Mouse (Mus musculus) layer of hippocampus, postnatal 25 days (tissue): ENCODE results near the gene Fam213b. TPM values are rescaled to one million over a fixed set of nuclear protein-coding genes. Genes with fewer than 3 reads are reported as not detected.

Source experiments
- DNase-seq, 2 experiments: peaks; one replicate each; pipeline ENCODE4 v3.0.0; 2022; ENCODE audit warnings: mixed read lengths in 2 of 2, low spot score in 1 of 2; ENCODE audit errors: extremely low spot score in 1 of 2
- total RNA-seq, 2 experiments: library from RNA; stranded (reverse); gene quantifications; 2 replicates each; pipeline ENCODE4 v1.2.3; 2021

Gene Fam213b
- total RNA-seq, 2 experiments from 2014 or later: 40.9 to 51.7 TPM

DNA sequence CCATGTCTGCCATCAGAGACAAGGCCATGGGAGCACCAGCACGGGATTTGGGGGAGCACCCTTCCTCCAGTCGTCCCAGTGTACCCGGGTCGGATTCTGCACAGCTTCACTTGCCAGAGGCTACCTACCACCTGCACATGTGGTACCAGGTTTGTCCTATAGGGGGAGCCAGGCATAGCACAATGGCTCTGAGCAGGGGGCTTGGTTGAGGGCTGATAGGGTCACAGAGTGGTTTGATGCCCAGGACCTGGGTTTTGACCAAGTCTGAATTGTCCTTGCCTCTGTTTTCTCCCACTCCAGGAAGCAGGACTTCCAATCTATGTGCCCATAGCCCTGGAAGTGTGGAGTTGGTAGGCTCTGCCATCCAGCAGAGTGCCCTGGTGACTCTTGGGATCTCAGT, 26.5 kb upstream of the Fam213b start:
- no peak for DNase-seq

GRCm38 (mm10) chr4:154922931-154923330, 24.0 kb upstream of the Fam213b start:
- DNase-seq: no peak

GRCm38 (mm10) chr4:154922291-154922690, 23.4 kb upstream of the Fam213b start:
- DNase-seq: no peak

GRCm38 (mm10) chr4:154916662-154917061, 17.7 kb upstream of the Fam213b start:
- no peak for DNase-seq

DNA sequence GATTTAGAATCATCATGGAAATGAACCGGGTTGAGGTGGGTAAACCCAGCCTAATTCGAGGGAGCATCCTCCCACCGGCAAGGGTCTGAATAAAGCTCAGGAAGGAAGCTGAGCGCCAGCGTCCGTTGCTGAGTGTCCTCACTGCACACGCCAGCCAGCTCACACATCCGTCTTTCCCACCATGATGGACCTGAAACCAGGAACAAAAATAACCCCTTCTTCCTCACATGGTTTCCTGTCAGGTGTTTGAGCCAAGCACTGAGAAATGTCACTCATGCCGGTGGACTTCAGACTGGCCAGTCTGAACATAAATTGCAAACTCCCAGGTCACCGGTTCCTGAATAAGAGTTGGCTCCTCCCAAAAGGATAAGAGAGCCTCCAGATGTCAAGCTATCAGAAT, 16.4 kb upstream of the Fam213b start:
- no peak for DNase-seq

- DNase-seq: no peak
These were observed 15.8 kb upstream of the Fam213b start for GRCm38 (mm10) chr4:154914707-154915106.

GRCm38 (mm10) chr4:154914252-154914651, 15.3 kb upstream of the Fam213b start:
- DNase-seq: no peak

GRCm38 (mm10) chr4:154913845-154914244, 14.9 kb upstream of the Fam213b start:
- DNase-seq: no peak

- DNase-seq: no peak
These were observed 12.7 kb upstream of the Fam213b start for GRCm38 (mm10) chr4:154911644-154912043.

- no peak for DNase-seq
These were observed 11.9 kb upstream of the Fam213b start for GRCm38 (mm10) chr4:154910606-154911522.

DNA sequence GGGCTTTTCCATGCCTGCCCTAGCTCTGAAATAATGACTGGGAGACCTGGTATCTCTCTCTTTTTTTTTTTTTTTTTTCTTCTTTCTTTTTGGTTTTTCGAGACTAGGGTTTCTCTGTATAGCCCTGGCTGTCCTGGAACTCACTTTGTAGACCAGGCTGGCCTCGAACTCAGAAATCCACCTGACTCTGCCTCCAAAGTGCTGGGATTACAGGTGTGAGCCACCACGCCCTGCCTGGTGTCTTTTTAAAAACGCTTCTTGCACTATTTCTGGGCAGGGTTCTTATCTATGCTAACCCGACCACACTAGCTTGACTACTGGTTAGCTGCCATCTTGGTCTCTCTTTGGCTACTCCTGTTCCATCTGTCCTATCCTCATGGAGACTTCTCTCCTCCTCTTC, 9.6 kb upstream of the Fam213b start:
- DNase-seq: no peak

- peak; percentile 37 to 70 for DNase-seq
These were observed 8.9 kb upstream of the Fam213b start for GRCm38 (mm10) chr4:154907833-154908232.

DNA sequence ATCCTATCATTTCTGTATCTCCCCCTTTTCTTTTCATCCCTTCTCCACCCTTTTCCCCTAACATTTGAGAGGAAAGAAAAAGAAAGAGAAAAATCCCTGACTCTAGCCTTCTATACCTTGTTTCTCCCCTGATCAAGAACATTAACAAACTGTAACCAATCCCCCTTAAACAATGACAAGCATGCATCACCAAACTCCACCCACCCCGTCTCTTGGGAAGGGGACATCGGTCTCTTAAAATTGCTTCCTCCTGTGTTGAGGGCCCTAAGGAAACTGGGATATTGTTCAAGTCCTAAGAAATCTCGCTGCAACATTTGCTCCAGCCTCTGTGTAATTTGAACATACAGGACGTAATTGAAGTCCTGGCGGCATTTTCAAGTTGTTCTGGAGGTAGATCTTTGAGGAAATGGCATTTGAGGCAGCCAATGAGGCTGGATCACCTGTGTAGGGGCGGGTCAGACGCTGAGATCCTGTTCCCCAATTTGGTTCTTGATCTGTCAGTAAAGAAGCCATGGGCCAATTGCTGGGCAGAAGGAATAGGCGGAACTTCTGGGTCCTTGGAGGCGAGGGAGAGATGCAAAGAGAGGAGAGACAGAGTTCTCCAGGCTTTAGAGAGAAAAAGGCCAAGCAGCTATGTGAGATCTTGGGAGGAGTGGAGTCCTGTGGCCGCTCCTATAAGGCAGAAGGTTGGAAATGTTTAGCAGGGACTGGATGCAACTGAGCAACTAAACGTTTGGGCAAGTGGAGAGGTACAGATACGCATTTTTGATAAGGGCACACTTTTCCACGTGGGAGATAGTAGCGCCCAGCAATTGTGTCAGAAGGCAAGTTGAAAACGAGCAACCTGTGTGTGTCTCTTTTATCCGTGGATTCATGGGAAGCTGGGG, 5.5 kb upstream of the Fam213b start:
- DNase-seq: peak in 1 of 2 experiments; percentile 45

DNA sequence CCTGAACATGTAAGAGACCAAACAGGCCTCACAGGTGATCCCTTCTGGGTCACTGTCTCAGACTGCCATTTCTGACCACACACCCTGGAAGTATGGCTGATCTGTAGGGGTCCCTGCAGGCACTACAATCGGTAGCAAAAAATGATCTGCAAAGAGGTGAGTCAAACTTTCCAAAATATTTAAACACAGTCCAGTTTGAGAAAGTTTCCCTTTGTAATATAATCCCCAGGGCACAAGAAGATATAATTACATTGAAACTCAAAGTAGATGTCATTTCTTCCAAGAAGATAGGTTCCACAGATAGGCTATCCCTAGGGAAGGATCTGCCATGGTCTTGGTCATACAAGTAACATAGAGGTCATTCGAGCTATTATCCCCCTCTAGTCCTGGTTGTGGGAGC, 3.4 kb upstream of the Fam213b start:
- DNase-seq: no peak

DNA sequence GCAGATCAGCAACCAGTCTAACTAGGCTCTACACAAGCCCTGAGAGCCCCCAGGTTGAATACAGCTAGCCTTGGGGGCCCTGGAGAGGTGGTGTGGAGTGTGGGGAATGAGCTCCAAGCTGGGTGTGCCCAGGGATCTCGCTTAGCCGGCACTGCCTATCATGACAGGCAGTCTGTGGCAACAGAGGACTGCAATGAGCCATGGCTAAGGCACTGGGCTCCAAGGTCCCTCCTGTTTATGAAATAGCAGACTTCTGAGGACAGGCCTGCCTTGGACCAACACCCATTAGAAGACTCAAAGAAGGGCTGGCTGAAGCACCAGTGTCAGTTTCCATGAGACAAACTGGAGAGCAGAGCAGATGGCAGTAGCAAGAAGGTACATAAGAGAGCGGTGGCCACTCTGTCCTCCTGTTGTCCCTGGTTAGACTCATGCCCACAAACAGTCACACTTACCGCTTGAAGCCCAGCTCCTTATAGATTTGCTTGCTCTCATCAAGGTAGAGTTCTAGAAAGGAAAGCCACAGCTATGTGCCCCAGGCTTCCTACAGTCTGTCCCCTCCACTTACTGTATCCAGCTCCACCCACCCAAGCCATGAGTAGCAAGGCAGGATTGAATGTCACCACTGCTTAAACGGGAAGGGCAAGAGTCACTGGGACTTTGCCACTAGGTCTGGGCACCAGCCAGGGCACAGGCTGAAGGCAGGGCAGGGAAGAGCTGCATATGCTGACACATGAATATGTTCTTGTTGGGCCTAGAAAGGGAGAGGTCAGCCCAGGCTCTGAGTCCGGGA, 1.1 kb downstream of the Fam213b start:
- no peak for DNase-seq

- no peak for DNase-seq
These were observed 3.4 kb downstream of the Fam213b start for GRCm38 (mm10) chr4:154895549-154895948.

GRCm38 (mm10) chr4:154890887-154891286, 8.0 kb downstream of the Fam213b start:
- DNase-seq: no peak

DNA sequence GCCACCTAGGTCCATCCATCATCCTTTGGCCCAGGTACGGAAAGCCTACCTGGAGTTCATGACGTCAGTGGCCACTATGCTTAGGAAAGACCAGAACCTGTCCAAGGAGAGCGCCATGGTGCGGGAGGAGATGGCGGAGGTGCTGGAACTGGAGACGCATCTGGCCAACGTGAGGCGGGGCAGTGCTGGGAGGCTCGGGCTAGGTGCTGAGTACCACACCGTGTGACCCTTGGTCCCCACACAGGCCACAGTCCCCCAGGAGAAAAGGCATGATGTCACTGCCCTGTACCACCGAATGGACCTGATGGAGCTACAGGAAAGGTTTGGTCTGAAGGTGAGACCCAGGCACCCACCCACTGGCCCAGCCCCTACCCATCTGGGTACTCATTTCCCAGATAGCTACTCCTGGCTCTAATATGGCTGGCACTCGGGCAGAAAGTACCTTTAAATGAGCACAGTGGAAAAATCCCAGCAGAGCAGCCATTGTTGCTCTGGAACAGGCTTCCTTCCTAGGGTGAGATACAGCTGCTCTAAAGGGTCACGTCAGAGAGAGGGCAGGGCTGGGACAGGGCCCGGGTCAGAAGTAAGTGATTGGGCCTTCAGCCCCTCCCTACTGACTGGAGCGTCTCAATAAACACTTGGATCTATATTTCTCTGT, 11.2 kb downstream of the Fam213b start:
- no peak for DNase-seq

DNA sequence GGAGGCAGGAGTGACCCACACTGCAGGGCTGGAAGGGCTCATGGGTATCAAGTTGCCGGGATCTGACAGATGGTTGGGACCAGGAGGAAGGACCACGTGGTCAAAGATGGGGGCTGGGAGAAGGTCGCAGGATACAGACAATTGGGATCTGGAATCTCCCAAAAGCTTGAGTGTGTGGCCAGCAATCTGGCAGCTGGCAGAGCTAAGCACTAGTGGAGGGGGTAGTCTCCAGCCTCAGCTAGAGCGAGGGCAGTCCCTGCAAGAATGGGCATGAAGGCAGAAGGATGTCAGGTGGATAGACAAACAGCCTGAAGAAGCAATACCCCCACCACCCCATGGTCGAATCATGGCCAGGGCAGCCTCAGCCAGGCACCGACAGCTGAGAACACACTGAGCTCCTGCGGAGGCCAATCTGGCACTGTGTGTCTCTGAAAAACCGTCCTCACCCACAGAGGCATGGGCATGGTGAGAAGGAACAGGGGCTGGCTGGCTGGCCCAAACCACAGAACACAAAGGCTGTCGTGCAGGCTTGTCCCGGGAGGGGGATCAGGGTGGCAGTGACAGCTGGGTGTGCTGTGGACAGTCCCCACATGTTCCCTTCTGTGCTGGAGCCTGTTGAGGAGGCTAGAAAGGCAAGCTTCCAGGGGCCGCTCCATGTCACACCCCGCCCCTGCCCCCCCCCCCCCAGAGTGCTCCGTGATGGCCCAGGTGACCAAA, 11.9 kb downstream of the Fam213b start:
- no peak for DNase-seq
